Mouse (Mus musculus) WW6 (cell line): ENCODE results near the gene Gm20388.

Experiments used
- DNase-seq: peaks from one replicate; pipeline ENCODE4 v3.0.0-alpha.2; 2013; ENCODE audit warnings: low read depth, low spot score

Gene Gm20388

DNA sequence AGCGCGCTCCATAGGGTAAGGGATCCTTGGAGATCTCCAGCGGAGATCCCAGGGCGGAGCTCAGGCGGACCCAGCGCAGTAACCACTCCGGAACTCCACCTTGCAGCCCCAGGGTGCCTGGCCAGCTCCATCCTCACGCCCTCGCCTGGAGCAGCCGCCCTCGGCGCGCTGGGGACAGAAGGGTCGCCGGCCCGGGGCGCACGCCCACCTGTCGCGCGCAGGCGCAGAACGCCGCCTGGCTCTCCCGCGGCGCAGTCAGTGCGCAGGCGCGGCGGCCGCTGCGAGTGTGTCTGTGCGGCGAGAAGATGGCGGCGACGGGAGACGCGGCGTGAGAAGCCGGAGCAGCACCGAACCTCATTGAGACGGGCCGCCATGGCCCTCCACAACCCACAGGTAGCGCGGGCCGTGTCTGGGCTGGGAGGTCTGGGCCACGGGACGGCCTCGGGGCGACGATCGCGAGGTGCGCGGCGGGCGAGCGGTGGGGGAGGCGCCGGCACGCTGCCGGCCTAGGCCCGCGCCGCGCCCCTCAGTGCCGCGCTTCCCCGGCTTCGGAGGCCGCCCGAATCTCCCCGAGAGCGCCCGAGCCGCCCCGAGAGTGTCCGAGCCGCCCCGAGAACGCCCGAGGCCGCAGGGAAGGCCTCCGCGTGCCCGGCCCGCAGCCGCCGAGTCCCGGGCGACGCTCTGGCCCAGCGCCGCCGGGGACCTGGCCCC lies at the start of gene Gm20388:
Gm20388 (plus strand) TSS at position 295 of the 711 bp plus-strand sequence.
- peak; percentile 86 for DNase-seq

DNA sequence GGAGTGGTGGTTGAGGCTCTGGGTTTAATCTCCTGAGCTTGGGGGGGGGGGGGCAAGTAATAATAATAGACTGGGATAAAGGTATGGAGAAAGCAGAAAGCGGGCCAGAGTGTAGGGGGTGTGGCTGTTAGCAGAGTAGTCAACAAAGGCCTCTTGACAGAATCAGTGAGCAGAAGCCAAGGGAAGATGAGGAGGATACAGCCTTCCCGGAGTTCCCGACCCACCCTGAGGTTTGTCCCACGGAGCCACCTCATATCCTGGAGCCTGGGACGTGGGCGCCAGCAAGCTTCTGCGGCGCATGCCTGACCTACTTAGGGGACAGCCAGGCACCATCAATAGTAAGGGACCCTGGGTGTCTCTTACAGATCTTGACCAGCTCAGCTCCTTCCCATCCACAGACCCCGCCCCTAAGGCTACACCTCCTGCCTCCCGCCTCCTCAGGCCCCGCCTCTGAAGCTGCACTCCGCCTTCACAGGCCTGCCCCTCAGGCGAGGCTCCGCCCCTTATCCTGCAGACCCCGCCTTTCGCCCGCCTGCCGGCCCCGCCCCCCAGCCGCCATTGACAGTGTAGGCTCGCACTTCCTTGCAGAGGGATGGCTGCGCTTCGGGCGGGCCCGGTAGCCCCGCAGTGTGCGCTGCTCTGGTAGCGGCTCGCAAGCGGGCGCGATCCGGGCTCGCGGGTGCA lies 48.8 kb upstream of the Gm20388 start, which contains the start of gene Klhl36:
Klhl36 (plus strand) TSS at position 561 of the 684 bp plus-strand sequence.
- peak; percentile 89 for DNase-seq

- DNase-seq: no peak
Observed at GRCm38 (mm10) chr8:119862390-119862734, 48.3 kb upstream of the Gm20388 start.

GRCm38 (mm10) chr8:119862749-119863148 lies 47.9 kb upstream of the Gm20388 start:
- no peak for DNase-seq

- DNase-seq: peak; percentile 53
Observed at GRCm38 (mm10) chr8:119869616-119870015, 41.0 kb upstream of the Gm20388 start.

DNA sequence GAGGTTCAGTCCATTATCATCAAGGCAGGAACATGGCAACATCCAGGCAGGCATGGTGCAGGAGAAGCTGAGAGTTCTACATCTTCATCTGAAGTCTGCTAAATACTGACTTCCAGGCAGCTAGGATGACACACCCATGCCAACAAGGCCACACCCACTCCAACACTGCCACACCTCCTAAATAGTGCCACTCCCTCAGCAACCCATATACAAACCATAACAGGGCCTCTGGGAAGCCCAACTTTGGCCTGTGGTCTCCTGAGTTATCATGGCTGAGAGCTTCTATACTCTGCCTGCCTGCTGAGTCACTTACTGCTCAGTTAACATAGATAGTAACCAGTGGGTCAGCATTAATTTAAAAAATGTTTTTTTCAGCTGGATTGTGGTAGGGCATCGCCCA lies 37.5 kb upstream of the Gm20388 start:
- no peak for DNase-seq

- DNase-seq: no peak
Observed at GRCm38 (mm10) chr8:119881301-119881700, 29.3 kb upstream of the Gm20388 start.

DNA sequence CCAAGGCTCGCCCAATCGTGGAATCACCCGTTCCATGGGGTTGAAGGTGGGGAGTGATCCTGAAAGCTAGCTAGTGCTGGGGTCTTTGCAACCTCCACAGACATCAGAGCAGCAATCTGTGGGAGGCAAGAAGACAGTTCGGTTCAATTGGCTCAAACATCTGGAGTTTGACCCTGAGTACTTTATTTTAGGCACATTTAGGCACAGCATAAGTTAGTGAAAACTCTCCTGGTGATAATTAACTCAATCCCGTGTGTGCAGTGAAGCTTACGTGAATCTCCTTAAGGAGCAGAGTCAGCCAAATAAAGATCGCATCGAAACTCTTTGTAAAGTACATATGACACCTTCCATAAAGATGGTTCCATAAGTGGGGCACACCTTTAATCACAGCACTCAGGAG lies 28.7 kb upstream of the Gm20388 start:
- DNase-seq: no peak

DNA sequence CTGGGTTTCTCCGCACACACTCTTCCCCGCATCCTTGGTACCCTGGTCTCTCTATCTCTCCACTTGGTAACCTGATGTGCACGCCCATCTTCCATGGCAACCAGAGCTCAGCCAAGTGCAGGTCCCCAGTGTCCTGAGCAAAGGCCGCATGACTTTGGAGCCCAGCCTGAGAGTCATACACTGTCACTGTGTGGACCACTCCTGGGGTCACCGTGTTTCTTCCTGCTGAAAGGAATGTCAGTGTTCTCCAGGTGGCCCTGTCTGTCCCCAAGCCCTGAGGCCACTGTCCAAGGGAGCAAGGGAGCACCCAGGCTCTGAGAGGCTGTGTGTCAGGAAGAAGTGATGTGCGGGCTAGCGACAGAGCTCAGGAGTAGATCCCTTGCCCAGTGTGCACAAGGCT lies 27.4 kb upstream of the Gm20388 start:
- no peak for DNase-seq

GRCm38 (mm10) chr8:119885612-119886011 lies 25.0 kb upstream of the Gm20388 start:
- no peak for DNase-seq

- DNase-seq: no peak
Observed at GRCm38 (mm10) chr8:119887130-119887529, 23.5 kb upstream of the Gm20388 start.

DNA sequence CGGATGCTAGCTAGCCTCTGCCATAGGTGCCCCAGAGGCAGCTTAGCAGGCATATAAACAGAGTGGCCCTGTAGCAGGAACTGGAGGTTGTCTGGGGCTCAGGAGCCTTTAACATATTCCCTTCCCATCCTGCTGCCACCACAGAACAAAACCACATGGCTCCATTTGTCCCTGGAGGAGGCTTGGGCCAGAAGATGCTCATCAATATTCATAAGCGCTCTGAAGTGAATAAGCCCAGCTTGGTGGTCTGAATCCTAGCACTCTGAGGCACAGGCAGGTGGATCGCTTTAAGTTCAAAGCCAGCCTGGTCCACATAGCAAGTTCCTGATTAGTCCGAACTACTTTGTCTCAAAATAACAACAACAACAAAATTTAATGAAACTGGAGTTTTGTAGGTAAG lies 22.6 kb upstream of the Gm20388 start:
- no peak for DNase-seq

DNA sequence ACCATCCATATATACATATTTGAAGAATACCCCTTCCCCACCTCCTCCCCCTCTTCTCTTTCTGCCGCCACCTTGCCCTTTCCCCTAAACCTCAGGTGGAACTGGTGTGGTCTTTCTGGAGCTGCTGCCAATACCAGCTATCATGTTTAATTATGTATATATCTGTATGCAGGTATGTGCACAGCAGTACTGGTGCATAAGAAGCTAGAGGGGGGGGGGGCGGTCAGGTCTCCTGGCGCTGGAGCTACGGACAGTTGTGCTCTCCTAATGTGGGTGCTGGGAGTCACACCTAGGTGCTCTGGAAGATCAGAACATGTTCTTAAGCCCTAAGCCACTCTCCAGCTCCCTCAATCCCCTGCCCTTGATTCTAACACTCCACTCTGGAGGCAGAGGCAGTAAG lies 13.6 kb upstream of the Gm20388 start:
- DNase-seq: no peak

DNA sequence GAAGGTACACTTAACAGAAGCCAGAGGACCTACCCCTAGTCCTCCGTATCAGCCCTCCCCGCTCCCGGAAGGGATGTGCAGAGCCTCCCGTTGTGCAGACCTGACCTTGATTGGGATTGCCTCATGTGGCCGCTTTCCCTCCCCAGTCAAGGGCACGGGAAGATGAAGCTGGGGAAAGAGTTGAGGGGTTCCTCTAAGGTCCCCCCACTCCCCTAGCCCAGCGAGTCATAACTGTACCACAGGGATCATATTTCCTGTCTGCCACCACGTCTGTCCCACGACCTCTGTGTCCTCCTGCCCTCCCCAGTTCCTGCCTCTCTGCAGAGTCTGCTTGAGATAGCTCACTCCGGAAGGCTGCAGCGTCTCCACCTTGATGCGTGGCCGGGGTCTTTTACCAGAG lies 12.7 kb upstream of the Gm20388 start:
- no peak for DNase-seq

GRCm38 (mm10) chr8:119901349-119901748 lies 9.3 kb upstream of the Gm20388 start:
- DNase-seq: no peak

GRCm38 (mm10) chr8:119901952-119902351 lies 8.7 kb upstream of the Gm20388 start:
- no peak for DNase-seq

GRCm38 (mm10) chr8:119904323-119904911 lies 6.2 kb upstream of the Gm20388 start:
- no peak for DNase-seq

- DNase-seq: no peak
Observed at GRCm38 (mm10) chr8:119909944-119910546, 596 bp upstream of the Gm20388 start, which contains the start of gene Usp10. TSS of gene Usp10 (plus strand) at chr8:119910360.

DNA sequence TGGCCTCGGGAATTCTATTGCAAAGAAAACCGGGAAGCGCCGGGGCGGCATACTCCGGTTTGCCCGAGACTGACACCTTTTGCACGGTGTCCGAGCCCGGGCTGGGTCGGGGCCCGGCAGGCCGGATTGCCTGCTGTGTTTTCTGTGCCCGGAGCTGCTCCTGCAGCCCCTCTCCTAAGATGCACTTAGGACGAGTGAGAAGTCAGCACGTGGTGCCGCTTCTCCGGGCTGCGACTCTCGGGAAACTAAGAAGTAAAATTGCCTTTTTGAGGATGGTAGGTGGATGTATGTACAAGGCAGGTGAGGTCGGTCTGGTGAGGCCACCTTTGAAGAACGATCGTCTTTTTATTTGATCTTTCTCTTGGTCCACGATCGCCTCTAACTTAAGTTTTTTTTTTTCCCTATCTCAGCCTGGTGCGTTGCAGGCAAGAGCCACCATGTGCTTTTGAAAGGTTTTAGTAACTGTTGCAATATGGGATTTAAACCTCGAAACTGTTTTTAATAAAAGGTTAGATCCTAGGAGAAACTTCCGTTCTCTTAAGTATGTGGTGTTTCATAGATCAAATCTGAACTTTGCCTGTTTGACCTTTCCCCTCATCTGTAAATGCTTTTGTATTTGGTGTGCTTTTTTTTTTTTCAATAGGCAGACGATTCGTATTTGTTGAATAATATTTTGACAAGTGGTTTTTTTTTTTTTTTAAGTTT lies 769 bp downstream of the Gm20388 start:
- no peak for DNase-seq

DNA sequence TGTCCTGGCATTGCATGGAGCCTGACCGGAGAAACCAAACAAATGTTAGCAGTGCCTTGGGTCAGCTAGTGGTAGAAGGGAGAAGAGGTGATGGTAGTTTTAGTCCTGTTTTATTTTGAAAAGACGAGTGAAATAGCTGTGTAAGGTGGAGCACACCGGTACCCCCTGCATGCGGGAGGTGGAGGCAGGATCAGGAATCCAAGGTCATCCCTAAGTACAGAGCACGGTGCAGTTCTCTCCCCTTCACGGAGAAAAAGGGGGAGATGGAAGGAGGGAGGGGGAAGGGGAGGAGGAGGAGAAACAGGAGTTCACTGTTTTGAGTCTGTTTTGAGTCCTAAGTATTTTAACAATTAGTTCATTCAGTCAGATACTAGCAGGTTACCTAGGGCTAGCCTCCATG lies 2.0 kb downstream of the Gm20388 start:
- no peak for DNase-seq

- no peak for DNase-seq
Observed at GRCm38 (mm10) chr8:119913181-119913580, 2.5 kb downstream of the Gm20388 start.

DNA sequence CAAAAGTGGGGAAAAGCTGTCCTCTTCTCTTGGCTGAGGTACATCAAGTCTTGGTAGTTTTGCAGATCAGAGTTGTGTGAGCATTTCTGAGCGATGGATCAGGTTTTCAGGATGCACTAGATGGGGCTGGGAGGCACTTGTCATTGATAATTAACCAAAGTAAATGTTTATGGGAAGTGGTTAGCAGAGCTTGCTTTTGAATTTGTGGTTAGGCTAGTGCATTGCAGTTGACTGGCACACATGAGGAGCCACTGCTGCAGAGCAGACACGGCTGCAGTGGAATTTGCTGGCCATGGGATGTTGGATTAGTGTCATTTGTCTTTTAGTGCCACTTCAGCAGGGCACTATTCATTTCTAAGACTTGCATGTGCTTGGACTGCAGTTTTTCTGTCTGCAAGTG lies 3.5 kb downstream of the Gm20388 start:
- DNase-seq: no peak
